Mouse (Mus musculus) 3T3-L1 (cell line): Measurements from ENCODE around the gene Wls.

Experiments used
- DNase-seq: peaks from one replicate; pipeline ENCODE4 v3.0.0-alpha.2; 2015; ENCODE audit warnings: low read depth, low spot score

Wls gene

GRCm38 (mm10) chr3:159917328-159918090 lies 78.0 kb downstream of the Wls start:
- DNase-seq, result no peak
